Mouse (Mus musculus) intestine, embryonic 16.5 days (tissue): ENCODE measurements around the gene Gm21256. TPM values are rescaled to one million over a fixed set of nuclear protein-coding genes. Genes with fewer than 3 reads are reported as not detected.
"Not testable (repeated sequence)": the region's sequence is repeated elsewhere in the genome, so short reads cannot be mapped to it uniquely, and the experiment has no call there.

ENCODE experiments used
- ATAC-seq: fragments of 200-750 bp; cut with Nextera tagmentation; 2 replicates; pipeline ENCODE4 v1.8.0; 2017; ENCODE audit warnings: moderate TSS enrichment, moderate library complexity
- H3K27ac ChIP-seq: fragments of 300-500 bp; sonication (generic); 2 replicates; pipeline ENCODE4 v1.5.1; 2014; ENCODE audit warnings: mild to moderate bottlenecking, low read length
- H3K27me3 ChIP-seq: fragments of 300-500 bp; sonication (generic); replicated peaks from 2 replicates; pipeline ENCODE4 v1.6.1; 2014; ENCODE audit warnings: low read length, control low read depth, mixed read lengths; ENCODE audit not compliant: control insufficient read depth, insufficient read depth
- H3K36me3 ChIP-seq: fragments of 300-500 bp; sonication (generic); 2 replicates; pipeline ENCODE4 v1.6.1; 2014; ENCODE audit warnings: low read length, control low read depth; ENCODE audit not compliant: control insufficient read depth, insufficient read depth
- H3K4me1 ChIP-seq: fragments of 300-500 bp; sonication (generic); 2 replicates; pipeline ENCODE4 v1.6.1; 2014; ENCODE audit warnings: low read length, control low read depth, mixed read lengths; ENCODE audit not compliant: control insufficient read depth, insufficient read depth
- H3K4me2 ChIP-seq: fragments of 300-500 bp; sonication (generic); 2 replicates; pipeline ENCODE4 v1.6.1; 2014; ENCODE audit warnings: low read depth, low read length, control low read depth
- H3K4me3 ChIP-seq: fragments of 300-500 bp; sonication (generic); 2 replicates; pipeline ENCODE4 v1.5.1; 2014; ENCODE audit warnings: mild to moderate bottlenecking, low read length
- H3K9ac ChIP-seq: fragments of 300-500 bp; sonication (generic); 2 replicates; pipeline ENCODE4 v1.6.1; 2014; ENCODE audit warnings: low read depth, low read length
- H3K9me3 ChIP-seq: fragments of 300-500 bp; sonication (generic); 2 replicates; pipeline ENCODE4 v1.6.1; 2016; ENCODE audit warnings: low read length, control low read depth; ENCODE audit not compliant: control insufficient read depth
- WGBS: fragments of 180-500 bp; shearing (Covaris S2); extraction: QIAGEN DNeasy Blood & Tissue Kit; methylation state at CpG from one replicate; pipeline ENCODE4 v1.1.7; 2014; 5-methylcytosine and 5-hydroxymethylcytosine counted together
- polyA plus RNA-seq: library from polyadenylated mRNA; unstranded; fragments of >200 nt; fragmentation: Nextera tagmentation; extraction: Ambion mirVana; gene quantifications from 2 replicates; pipeline ENCODE4 v1.2.1, GENCODE M21; 2015

Gm21256 gene
- not detected in 2 replicates for polyA plus RNA-seq

GRCm38 (mm10) chrY:47450660-47451059 lies at the start of gene Gm21256:
TSS of gene Gm21256 (plus strand) at chrY:47450960.
- H3K4me3 ChIP-seq, H3K27me3 ChIP-seq, H3K9me3 ChIP-seq, ATAC-seq, H3K9ac ChIP-seq, H3K36me3 ChIP-seq, H3K4me2 ChIP-seq, H3K4me1 ChIP-seq, H3K27ac ChIP-seq: not testable (repeated sequence)
- WGBS, result no CpG with 5 or more reads among the region's 7 CpGs

Other genes starting within 250 kb of the Gm21256 start
- gene Gm21170, start 240.1 kb downstream of the Gm21256 start, polyA plus RNA-seq, result not detected in 2 replicates